Mouse (Mus musculus) ovary, postnatal 36 days (tissue): ENCODE data around the gene Mdk.

Experiments
- DNase-seq: peaks from one replicate; pipeline ENCODE4 v3.0.0; 2022; ENCODE audit warnings: low spot score, mixed read lengths

Gene Mdk

DNA sequence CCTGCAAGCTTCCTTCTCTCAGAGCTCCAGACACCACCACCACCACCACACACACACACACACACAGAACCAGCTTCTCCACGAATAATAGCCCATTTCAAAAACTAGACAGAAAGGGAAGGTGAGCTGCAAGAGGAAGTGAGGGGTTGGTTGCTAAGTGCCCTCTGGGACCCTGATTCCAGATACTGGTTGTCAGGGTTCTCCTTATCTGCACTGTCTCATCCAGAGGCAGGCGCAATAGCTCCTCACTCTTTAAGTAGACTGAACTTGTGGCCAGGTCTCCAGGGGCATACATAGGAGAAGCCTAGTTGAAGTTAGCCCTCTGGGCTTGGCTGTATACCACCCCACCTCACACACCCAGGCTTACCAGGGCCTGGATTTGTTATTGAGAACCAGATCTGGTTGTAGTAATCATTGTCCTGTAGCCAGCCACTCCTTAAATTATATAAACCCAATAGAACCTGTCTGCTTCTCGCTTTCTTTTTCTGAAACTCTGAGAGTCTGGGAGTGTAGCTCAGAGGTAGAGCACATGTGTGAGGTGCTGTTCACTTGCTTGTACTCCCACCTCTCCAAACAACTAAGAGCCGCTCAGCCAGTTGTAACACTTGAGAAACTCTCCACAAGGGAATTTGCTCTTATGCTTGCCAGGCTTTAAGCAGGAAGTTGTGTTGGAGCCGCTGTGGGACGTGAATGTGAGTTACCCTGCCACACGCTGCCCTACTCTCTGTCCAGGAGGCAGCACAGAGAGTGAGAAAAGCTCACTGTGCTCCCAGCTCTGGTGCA lies 18.6 kb downstream of the Mdk start:
- DNase-seq: no peak

DNA sequence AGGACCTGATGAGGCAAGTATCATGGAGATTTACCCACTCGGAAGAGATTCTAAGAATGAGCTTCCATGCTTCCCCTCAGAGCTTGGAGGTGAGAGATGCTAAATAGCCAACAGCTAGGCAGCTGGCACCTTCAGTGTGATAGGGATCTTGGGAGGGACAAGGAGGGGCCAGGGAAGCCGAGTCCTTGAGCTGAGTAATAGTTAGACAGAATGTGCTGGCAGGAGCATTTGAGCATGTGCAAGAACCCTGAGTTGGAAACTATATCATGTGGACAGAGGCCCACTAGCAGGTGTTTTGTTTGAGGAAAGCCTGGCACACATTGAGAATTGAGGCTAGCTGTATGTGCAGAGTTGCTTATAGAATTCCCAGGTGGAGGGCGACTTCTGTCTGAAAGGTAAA lies 19.5 kb downstream of the Mdk start:
- DNase-seq: no peak

DNA sequence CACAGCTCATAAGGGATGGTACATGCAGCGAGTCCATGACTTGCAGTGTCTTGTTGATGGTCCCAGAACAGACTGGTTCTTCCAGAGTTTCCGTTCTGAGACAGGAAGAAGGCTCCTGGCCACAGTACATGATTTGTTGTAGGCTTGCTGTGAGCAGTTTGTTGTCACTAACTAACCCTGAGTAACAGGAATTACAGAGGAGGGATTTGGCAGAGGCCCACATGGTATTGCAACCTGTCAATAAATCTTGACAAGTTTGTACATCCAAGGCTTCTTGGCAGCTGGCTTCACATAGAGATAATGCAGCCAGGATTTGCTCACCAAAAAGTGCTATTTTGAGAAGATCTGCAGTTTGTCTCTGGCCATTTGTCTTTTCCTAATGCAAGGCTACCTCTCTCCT lies 26.0 kb downstream of the Mdk start:
- no peak for DNase-seq

DNA sequence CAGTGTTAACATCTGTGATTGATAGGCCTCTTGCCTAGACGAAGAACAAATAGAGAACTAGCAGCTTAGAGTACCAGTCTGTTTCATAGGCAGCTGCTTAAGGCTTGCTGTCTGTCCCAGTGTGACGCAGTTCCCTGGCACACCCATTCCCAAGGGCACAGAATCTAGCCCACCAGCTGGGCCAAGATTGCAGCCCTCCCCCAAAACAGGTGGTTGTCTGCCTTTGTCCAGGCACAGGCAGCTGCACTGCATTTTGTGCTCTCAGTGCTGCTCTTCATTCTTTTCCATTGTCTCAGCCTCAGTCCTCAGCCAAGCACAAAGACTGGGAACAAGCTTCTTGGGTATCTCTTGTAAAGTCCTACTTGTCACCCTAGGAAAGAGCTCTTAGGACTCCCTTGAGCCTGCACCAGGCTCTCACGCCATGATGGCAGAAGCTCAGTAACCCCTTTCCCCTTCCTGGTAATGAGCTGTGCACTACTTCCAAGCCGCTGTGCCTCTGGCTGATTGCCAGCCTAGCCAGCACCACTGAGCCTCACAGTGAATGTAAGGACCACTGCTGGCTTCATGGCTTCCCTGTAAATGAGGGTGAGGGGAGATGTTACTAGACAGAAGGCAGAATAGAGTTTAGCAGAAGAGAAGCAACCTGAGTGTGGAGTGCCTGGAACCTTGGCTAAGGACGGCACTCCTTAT lies 27.3 kb downstream of the Mdk start:
- DNase-seq: no peak

DNA sequence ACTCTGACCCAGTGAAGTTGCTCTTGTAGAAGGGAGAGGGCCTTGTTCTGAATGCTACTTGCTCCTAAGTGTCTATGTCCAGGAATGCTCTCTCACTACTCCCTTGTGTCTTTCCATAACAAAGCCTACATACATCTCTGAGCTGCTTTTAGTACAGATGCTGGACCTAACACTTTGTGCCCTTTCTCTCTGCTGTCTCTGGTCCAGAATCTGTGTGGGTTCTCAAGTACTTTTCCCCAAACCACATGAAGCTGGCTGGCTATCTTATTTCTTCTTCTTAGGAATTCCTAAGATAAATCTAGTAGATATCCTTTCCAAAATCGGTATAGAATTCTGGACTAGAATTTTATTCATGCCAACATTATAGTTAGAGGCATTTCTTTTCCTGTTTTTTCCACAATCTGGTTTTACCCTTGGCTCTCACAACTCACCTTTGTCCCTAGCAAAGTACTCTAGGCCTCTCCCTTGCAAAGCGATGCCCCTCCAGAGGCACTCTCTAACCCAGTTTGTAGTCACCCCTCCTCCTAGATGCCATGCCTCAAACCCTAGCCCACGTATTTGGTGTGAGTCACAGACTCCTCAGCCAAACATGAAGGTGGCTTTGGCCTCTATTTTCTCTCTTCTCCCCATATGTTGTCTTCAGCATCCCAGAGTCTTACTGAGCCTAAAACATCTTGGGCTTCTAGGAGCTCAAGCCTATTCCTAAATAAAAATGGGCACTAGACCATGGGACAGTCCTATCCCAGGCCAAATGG lies 28.7 kb downstream of the Mdk start:
- DNase-seq: no peak

DNA sequence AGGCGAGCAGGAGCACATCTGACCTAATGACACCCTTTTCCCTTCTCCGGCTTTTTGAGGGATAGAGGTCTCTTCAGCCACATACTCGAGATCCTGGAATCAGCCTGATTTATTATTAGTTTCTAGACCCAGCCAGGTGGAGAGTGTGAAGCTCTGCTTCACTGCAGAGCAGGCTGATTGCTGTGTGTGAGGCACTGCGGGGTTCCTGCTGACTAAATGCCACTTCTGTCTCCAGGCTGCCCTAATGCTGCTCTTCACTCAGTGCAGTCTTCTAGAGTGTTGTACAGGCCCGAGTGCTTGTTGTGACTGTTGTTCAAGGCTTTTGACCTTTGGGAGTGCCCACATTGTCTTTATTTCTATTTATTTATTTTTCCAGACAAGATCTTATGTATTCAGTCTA lies 29.8 kb downstream of the Mdk start:
- DNase-seq: no peak

DNA sequence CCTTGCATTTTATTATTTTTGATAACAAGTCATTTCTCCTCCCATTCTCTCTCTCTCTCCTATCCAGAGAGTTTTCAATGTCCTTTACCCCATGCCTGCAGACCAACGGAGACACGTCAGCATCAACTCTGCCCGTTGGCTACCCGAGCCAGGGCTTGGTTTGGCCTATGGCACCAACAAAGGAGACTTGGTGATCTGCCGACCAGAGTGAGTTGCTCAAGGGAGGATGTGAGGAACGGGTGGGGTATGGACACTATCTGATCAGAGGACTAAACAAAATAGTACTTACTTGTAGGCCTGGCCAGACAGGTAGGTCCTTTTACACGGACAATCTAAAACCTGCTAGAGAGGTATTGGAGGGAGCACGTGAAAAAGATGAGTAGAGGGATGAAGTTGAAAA lies 31.7 kb downstream of the Mdk start:
- DNase-seq: no peak

DNA sequence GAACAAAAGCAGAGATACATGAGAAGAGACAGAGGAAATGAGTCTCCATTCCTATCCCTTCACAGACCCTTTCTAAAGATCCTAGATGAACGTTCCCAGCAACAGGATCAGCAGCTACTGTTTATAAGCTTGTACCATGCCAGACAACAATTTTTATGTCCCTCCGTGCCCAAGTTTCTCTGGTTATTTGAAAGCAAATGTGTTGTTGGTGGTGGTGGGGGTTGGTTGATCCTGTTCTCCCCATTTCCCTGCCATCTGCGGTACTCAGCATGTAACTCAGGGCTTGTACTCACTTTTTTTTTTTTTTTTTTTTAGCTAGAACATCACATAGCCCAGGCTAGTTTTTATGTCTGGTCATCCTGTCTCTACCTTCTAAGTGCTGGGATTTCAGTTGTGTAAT lies 33.0 kb downstream of the Mdk start:
- DNase-seq: no peak

DNA sequence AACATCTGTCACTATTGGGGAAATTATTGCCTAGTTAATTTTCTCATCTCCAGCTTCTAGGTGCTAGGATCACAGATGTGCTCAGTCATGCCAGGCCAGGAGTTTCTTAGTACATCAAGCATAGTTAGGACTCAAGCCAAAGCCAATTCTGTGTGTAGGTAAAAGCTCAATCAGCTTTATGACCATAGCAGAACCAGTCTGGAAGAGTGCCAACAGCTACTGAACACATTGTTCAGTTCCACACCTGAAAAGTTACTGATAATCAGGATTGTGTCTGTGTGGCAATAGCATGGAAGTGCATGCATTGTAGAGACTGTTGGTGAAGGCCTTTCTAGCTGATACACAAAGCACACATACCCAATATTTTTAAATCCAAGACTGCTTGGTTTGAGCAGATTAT lies 34.1 kb downstream of the Mdk start:
- DNase-seq: no peak

DNA sequence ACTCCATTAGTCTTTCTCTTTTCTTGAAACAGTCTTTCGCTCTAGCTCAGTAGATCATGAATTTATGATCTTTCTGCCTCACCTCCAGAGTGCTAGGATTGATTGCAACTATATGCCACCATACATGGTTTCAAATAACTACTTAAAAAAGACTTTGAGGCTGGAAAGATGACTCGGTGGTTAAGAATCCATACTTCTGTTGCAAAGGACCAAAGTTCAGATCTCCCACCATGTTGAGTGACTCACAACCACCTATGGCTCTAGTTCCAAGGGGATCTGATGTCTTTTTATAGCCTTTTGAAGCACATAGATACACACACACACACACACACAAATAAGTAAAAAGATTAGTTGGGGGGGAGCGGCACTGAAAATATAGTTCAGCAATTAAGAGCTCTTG lies 36.7 kb downstream of the Mdk start:
- no peak for DNase-seq

DNA sequence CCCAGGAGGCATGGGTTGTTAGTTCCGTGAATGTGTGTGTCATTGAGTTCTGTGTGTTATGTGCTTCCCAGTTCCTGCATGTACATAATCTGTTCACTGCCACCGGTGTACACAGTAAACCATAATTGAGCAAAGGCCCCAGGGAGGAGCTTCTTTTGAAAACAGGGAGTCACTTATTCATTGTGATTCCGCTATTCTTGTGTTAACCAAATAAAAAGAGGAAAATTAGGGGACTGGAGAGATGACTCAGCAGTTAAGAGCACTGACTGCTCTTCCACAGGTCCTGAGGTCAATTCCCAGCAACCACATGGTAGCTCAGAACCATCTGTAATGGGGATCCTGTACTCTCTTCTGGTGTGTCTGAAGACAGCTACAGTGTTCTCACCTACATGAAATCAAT lies 37.4 kb downstream of the Mdk start:
- DNase-seq: no peak

DNA sequence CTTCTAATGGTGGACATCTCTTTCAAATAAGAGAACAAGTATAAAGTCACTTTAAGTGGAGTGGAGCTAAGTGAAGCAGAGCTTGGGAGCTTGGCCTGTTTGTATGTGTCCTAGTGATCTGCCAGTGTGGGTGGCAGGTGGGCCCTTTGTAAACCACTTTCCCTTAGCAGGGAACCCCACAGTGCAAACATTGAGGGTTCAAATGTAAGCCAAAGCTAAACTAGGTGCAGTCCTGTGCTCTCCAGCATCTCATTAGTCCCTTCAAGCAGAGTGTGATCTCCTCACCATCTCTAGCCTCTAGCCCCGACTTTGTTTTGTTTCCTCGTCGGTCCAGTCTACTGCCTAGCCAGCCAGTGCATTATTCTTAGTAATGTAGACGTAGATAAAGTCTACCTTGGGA lies 47.5 kb downstream of the Mdk start:
- DNase-seq: no peak

DNA sequence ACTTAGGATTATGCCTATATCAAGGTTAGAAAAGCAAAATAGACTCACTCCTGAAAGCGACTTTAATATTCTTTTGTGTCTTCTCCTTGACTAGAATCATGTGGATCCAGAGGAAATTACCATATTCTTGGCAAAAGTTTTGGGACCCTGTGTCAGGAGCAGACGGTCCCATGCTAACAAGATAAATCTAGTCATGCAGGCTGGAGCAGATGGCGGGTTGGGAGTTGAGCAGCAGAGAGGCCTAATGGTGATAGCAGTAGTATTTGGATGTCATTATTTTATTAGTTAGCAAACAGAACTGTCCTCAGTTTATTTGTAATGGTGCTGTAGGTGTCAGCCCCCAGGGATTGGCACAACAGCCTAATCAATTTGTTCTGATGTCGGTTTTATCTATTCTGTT lies 48.1 kb downstream of the Mdk start:
- DNase-seq: no peak
